Comparison of ENCODE assay signal across 8 mouse cellular contexts in the genomic region with DNA sequence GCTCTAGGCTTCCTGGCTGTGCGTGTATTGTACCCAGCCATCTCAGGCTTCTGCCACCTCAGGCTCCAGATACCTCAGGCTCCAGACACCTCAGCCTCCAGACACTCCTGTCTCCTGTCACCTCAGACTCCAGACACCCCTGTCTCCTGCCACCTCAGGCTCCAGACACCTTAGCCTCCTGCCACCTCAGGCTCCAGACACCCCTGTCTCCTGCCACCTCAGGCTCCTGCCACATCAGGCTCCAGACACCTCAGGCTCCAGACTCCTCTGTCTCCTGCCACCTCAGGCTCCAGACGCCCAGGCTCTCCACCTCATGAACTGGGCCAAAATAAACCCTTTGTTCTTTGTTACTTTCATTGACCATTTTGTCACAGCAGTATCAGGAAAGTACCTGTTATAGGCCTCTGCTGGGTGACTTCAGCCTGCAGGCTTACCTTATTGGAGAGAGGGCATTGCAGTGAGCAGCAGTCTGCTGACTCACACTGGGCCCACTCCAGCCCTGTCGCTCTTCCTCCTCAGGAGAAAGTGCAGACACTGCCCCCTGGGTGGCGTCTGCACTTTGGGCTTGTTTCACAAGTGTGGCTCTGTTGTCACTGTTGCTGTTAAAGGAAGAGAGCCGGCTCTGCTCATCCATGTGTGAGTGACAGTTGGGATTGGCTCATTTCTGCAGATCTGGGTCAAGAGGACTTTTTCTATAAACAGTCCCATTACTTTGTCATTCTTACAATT.
DNase-seq lines count a peak whose midpoint lies in the region; ATAC-seq and TF ChIP-seq lines count a peak whose summit lies in the region.

No protein-coding gene starts in this region.

- peaks cover 13% of the 10 kb centered on the region for H3K36me3 ChIP-seq in spleen, adult 2 months (ENCODE audit: control insufficient read depth, insufficient read depth, low read length)
- H3K36me3 ChIP-seq in embryonic facial prominence, embryonic 15.5 days: 0 out of 2 replicates have a peak, but pooled peaks cover 3% of the 10 kb centered on the region
- peaks cover 62% of the 10 kb centered on the region; the same call in 1 of the 2 replicates for H3K36me3 ChIP-seq in lung, embryonic 14.5 days (ENCODE audit: insufficient read depth)
- peaks cover 12% of the 10 kb centered on the region for H3K36me3 ChIP-seq in stomach, embryonic 14.5 days (ENCODE audit: control insufficient read depth, insufficient read depth, low read length)

- H3K4me3 ChIP-seq in spleen, adult 2 months (ENCODE audit: extremely low read depth, insufficient read depth, insufficient read length): no peak overlapping the region
- no peak overlapping the region for H3K4me3 ChIP-seq in embryonic facial prominence, embryonic 15.5 days (replicated peaks)
- H3K4me3 ChIP-seq in lung, embryonic 14.5 days (ENCODE audit: low read depth, low read length): no peak overlapping the region
- no peak overlapping the region for H3K4me3 ChIP-seq in stomach, embryonic 14.5 days (ENCODE audit: low read depth, low read length)

- H3K4me2 ChIP-seq in embryonic facial prominence, embryonic 15.5 days (replicated peaks): no peak overlapping the region
- no peak overlapping the region for H3K4me2 ChIP-seq in lung, embryonic 14.5 days
- H3K4me2 ChIP-seq in stomach, embryonic 14.5 days (replicated peaks; ENCODE audit: low read depth, low read length): no peak overlapping the region

- 43% methylated on average over 5 of the region's 5 CpGs for WGBS in spleen, adult 2 months
- WGBS in embryonic facial prominence, embryonic 15.5 days: 47% methylated on average over 5 of the region's 5 CpGs
- 34% methylated on average over 5 of the region's 5 CpGs for WGBS in lung, embryonic 14.5 days
- WGBS in stomach, embryonic 14.5 days: 45% methylated on average over 5 of the region's 5 CpGs

- no peak for TF ChIP-seq POLR2A in spleen, adult 2 months (IDR thresholded peaks at IDR 0.05; ENCODE audit: low read depth, low read length)

- H3K9ac ChIP-seq in embryonic facial prominence, embryonic 15.5 days: no peak overlapping the region
- H3K9ac ChIP-seq in lung, embryonic 14.5 days: no peak overlapping the region
- H3K9ac ChIP-seq in stomach, embryonic 14.5 days (replicated peaks; ENCODE audit: low read depth, low read length): no peak overlapping the region

- TF ChIP-seq CTCF in spleen, adult 2 months (IDR thresholded peaks at IDR 0.05; ENCODE audit: extremely low read depth, insufficient read depth, insufficient read length, insufficient replicate concordance): peak; percentile 34; the same call in 1 of the 2 replicates
- TF ChIP-seq CTCF in lung, embryonic 14.5 days (IDR thresholded peaks at IDR 0.05; ENCODE audit: low read depth): peak; percentile 50

- peaks cover 10% of the 10 kb centered on the region; the same call in 1 of the 2 replicates for H3K4me1 ChIP-seq in spleen, adult 2 months (ENCODE audit: control insufficient read depth, insufficient read depth, insufficient read length)
- peaks cover 13% of the 10 kb centered on the region for H3K4me1 ChIP-seq in embryonic facial prominence, embryonic 15.5 days
- no peaks in the 10 kb centered on the region for H3K4me1 ChIP-seq in lung, embryonic 14.5 days (ENCODE audit: insufficient read depth)
- H3K4me1 ChIP-seq in stomach, embryonic 14.5 days (ENCODE audit: control insufficient read depth, insufficient read depth, low read length): peaks cover 8% of the 10 kb centered on the region

- DNase-seq in spleen, adult 2 months (ENCODE audit: low read depth in 1 of 2, low spot score in 2 of 2): no peak
- DNase-seq in spleen, postnatal 4 days (ENCODE audit: low spot score in 2 of 2): no peak
- DNase-seq in kidney, adult 11 months: peak; percentile 52
- peak; percentile 63 for DNase-seq in lung, embryonic 14.5 days
- no peak for DNase-seq in frontal cortex, postnatal 25 days (ENCODE audit: low spot score in 2 of 2)

- ATAC-seq in embryonic facial prominence, embryonic 15.5 days (ENCODE audit: insufficient number of reproducible peaks, low FRiP score, low TSS enrichment, low read depth): peak; percentile 61; the same call in 1 of the 2 replicates
- peak; percentile 42 for ATAC-seq in lung, embryonic 14.5 days (ENCODE audit: insufficient read depth)
- ATAC-seq in stomach, embryonic 14.5 days (ENCODE audit: insufficient number of reproducible peaks, insufficient read depth, low FRiP score, low read depth): no peak
- no peak for ATAC-seq in inflammation-experienced regulatory T-cells, adult 6 months

- H3K9me3 ChIP-seq in embryonic facial prominence, embryonic 15.5 days (replicated peaks): no peaks in the 10 kb centered on the region
- no peaks in the 10 kb centered on the region for H3K9me3 ChIP-seq in lung, embryonic 14.5 days (ENCODE audit: low read depth, low read length)
- no peaks in the 10 kb centered on the region for H3K9me3 ChIP-seq in stomach, embryonic 14.5 days (ENCODE audit: control insufficient read depth, low read depth, low read length)

- no peaks in the 10 kb centered on the region for H3K27me3 ChIP-seq in spleen, adult 2 months (ENCODE audit: control insufficient read depth, insufficient read depth, low read length)
- no peaks in the 10 kb centered on the region for H3K27me3 ChIP-seq in embryonic facial prominence, embryonic 15.5 days
- H3K27me3 ChIP-seq in lung, embryonic 14.5 days (ENCODE audit: insufficient read depth, low read length): no peaks in the 10 kb centered on the region
- no peaks in the 10 kb centered on the region for H3K27me3 ChIP-seq in stomach, embryonic 14.5 days (ENCODE audit: control insufficient read depth, insufficient read depth, low read length)

- H3K27ac ChIP-seq in spleen, adult 2 months (ENCODE audit: insufficient read depth, low read length): peak overlapping the region; percentile 45
- H3K27ac ChIP-seq in embryonic facial prominence, embryonic 15.5 days (replicated peaks): peak overlapping the region; percentile 53; the same call in 1 of the 2 replicates
- peak overlapping the region; percentile 83 for H3K27ac ChIP-seq in lung, embryonic 14.5 days (ENCODE audit: low read depth)
- H3K27ac ChIP-seq in stomach, embryonic 14.5 days (ENCODE audit: low read length): peak overlapping the region; percentile 63

Comparison
In these comparisons a context has a peak if more than half of its experiments do, and no peak if none do; other contexts are left out.
1. DNase-seq: peak in kidney, adult 11 months (single experiment) and lung, embryonic 14.5 days (single experiment); none in spleen, adult 2 months (0 of 2), spleen, postnatal 4 days (0 of 2) and frontal cortex, postnatal 25 days (0 of 2).
2. ATAC-seq: peak in embryonic facial prominence, embryonic 15.5 days (single experiment) and lung, embryonic 14.5 days (single experiment); none in stomach, embryonic 14.5 days (single experiment) and inflammation-experienced regulatory T-cells, adult 6 months (single experiment).
3. Peak in every context shown above with its lines, with median percentiles within 50 percentile points of each other: H3K27ac ChIP-seq.